Mouse (Mus musculus): Measurements from ENCODE around the gene Runx2.

GRCm38 (mm10) chr17:44697053-44697452, 117.5 kb downstream of the Runx2 start:
- no peak for TF ChIP-seq POLR2A (IDR thresholded peaks at IDR 0.05; ENCODE audit: extremely low read depth, insufficient read depth, low read length)
- TF ChIP-seq CTCF (IDR thresholded peaks at IDR 0.05; ENCODE audit: extremely low read depth, insufficient read depth, low read length): no peak
